Mouse (Mus musculus) telencephalon, adult 2 months (tissue): Measurements from ENCODE around the gene Samd10.
A peak's percentile ranks its signal among the peaks of the same experiment; 100 is the strongest.

Experiments used
- DNase-seq: peaks from one replicate; pipeline ENCODE4 v3.0.0-alpha.2; 2011; ENCODE audit warnings: low read depth, low spot score

Samd10 gene

GRCm38 (mm10) chr2:181592231-181593041 is 6.6 kb downstream of the Samd10 start, which contains the start of gene Zfp512b:
Gene Zfp512b (minus strand): TSS chr2:181592803.
- DNase-seq, result no peak

GRCm38 (mm10) chr2:181591528-181592085 is 7.4 kb downstream of the Samd10 start, which contains the start of gene Prpf6:
Gene Prpf6 (plus strand): TSS chr2:181591868.
- DNase-seq, result no peak

GRCm38 (mm10) chr2:181590471-181590870 is 8.5 kb downstream of the Samd10 start:
- no peak for DNase-seq

- DNase-seq, result no peak
Measured at GRCm38 (mm10) chr2:181589732-181590105, 9.3 kb downstream of the Samd10 start.

DNA sequence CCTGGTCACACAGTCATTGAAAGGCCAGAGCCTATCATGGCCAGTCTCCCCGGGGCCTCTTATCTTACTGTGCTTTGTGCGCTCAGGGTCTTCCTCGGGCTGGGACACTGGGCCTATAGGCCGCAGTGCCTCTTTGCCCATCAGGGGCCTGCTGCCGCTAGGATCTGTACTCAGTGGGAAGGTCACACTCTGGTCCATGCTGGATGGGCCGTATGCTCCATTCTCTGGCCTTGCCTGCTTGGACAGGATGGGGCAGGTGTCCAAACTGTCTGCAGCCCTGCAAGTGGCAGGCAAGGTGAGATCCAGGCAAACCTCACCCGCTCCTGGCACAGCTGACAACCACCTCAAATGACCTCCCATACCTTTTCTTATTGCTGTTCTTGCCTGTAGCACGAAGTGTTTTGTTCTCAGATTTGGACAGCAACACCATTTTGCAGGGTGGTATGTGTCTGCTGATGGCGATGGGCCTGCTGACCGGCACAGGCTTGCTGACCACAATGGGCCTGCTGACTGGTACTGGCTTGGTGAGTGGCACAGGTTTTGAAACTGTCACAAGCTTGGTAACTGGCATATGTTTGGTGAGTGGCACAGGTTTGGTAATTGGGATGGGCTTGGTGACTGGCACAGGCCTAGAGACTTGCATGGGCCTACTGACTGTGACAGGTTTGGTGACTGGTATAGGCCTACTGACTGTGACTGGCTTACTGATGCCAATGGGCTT is 9.8 kb downstream of the Samd10 start:
- no peak for DNase-seq

DNA sequence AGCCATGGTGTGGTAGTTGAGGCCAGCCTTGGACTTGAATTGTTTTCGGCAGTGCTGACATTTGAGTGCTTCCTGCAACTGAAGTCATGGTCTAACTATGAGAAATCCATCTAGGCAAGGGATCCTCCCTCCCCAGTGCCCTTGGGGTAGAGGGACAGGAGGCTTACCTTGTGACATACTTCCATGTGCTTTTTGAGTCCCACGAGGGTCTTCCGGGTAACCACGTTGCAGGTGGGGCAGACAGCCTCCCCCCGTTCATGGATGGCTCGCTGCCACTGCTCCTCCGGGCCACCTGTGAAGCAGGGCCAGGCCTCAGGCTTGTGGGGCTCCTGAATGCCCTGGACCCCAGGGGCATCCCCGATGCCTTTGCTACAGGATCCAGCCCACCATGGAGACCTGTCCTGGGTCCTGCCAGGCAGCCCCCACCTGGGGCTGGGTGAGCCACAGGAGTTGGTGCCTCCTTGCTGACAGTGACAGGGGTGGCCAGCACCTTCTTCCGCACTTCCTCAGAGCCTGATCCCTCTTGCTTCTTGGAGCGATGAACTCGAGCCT is 10.7 kb downstream of the Samd10 start:
- no peak for DNase-seq

DNA sequence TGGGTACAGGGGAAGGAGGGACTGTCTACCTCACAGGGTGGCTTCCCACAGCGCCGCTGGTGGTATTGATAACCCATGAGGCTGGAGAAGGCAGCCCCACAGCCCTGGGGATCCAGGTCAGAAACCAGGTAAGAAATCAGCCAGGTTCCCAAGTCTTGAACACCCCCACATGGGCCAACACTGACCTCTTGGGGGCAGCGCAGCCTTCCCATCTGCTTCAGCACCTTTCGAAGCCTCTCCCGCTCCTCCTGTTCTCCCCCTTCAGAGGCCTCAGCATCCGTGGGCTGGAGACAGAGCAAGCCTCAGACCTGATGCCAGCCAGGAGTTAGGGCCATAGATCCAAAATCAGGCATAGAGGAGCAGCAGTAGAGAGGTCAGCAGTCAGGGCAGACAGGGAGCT is 11.2 kb downstream of the Samd10 start:
- no peak for DNase-seq

GRCm38 (mm10) chr2:181586124-181586523 is 12.9 kb downstream of the Samd10 start:
- DNase-seq, result no peak

DNA sequence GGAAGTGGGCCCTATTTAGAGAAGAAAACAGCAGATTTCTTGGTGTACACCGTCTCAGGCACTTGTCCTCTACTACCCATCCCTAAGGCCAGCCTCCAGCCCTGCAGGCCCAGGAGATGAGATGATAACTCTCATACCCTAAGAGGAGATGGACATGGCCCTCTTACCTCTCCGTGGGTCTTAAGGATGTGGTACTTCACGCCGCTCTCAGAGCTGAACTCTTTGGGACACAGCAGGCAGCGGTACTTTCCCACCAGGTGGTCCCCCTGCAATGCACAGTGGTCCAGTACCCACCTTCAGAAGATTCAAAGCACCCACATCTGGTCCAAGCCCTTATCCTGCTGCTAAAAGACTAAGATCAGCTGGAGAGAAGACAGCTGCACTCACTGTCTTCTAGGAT is 13.5 kb downstream of the Samd10 start:
- no peak for DNase-seq

DNA sequence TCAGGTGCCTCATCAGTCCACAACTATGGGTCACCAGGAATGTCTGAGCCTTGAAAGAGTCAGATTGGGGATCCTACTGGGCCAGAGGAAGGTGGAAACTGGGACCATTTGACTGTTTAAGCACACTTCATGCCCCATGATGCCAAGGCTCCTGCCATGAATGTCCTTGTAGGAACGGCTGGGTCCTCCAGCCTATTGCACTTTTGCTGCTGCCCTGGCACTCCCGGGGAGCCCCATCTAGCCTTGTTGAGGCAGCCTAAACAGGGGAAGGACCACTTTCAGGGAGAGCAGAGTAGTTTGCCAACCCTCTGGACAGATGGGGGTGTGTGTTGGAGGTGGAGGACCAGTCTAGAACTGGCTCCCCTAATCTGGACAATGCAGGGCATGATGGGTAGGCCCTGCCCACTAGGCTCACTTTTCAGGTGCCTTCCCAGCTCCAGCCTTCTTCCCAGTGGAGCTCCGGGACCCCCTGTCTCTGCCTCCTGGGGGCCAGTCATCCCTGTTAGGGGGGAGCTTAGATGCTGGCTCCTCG is 14.5 kb downstream of the Samd10 start, which contains the start of gene Uckl1:
Gene Uckl1 (minus strand): TSS at position 482 of the 532 bp plus-strand sequence.
- DNase-seq, result no peak

DNA sequence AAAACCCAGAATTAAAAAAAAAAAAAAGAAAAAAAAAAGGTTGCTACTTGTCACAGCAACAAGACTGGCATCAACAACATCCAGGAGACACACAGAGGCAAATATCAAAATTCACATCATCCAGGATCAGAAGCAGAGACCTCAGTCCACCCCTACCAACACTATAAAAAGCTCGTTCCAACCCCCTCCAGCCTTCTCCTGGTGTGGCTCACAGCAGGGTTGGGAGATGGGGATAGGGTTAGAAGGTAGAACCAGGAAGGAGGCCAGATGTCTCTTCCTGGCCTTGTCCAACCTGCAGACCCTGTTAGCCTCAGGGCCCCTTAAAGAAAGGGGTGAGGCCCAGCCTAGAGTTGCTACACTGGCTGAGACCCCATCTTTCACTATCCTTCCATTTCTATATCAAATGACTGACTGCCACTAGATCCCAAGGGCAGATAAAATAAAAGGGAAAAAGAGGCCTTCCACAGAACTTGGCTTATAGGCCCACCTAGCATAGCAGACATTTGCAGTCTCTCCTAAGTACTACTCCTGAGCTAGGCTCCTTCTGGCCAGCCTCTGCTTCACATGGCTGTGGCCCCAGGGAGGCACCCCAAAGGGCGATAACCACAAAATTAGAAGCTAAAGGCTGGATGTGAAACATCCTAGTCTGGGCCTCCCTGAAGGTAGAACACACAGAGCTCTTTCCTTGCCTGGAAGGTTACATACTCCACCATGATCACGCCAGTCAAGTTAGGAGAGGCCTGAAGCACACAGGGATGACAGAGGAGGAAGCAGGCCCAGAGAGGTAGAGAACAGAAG is 15.4 kb downstream of the Samd10 start:
- no peak for DNase-seq

- DNase-seq, result no peak
Measured at GRCm38 (mm10) chr2:181582939-181583338, 16.1 kb downstream of the Samd10 start.

- DNase-seq, result no peak
Measured at GRCm38 (mm10) chr2:181582358-181582757, 16.7 kb downstream of the Samd10 start.

DNA sequence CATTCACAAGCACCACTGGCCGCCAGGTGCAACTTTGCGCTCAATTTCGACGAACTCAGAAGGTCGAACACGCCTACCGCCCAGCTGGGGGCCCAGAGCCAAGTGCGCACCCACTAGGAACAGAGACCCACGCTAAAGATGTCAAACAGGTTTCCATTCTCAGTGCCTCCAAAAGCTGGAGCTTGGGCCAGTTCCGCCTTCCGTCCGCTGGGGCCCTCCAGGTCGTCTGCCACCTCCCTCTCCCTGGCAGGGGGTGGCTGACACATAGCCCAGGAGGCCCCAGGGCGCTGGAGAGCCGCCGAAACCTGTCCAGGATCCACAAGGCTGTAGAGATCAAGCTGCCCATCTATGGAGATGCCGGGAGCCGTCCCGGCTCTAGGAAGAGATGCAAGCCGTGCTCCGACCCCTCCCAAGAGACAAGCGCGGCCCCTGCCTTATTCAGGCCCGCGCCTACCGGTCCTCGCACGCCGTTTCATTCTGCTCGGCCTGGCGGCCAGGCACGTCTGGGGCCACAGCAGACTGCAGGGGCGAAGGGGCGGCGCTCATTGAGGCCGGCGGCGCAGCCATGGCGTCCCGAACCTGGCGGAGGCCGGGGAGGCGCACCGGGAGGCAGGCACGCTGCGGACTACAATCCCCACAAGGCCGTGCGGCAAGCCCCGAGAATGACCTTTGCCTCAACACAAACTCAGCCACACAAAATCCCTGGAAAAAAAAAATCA is 17.5 kb downstream of the Samd10 start:
- no peak for DNase-seq

DNA sequence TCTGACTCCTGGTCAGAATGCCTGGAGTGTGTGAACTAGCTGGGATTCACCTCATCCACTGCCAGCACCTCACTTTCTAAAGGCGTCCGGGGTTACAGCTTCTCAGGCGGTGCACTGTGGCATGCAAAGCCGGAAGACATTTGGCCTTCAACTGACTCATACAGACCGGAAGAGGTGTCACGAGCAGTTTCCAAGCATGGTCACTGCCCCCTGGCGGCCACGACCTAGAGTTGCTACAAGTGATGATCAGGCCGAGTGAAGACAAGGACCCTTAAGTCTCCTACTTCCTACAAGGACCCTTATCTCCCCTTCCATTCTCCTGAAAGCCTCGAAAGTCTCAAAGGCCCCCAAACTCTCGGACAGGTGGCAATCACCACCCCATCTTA is 18.0 kb downstream of the Samd10 start:
- peak; percentile 81 for DNase-seq

DNA sequence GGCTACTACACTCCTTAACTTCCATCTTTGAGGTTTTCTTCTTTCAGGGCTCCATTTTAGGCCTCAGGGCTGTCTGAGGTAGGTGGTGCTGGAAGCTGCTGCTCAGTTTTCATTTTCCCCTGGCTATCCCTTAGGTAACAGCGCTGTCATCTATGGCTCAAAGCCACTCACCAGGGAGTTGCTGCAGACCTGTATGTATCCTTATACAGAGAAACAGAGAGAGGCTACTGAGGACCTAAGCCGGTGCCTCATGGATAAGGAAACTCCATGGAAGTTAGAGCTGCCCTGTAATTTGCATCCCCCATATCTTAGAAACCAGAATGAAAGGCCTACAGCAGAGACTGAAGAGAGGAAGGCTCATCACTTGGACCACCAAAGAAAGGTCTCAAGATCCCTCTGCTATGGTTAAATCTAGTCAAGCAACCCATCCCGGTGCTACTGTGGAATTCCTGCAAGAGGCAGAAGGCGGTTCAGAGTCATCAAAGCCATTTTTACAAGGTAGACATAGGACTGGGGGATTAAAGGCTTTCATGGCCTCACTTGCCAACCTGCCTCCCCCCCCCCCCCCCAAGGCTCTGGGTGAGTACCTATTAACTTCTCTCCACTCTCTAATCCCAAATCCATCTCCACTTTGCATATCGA is 18.8 kb downstream of the Samd10 start:
- no peak for DNase-seq

- no peak for DNase-seq
Measured at GRCm38 (mm10) chr2:181579681-181580080, 19.3 kb downstream of the Samd10 start.

GRCm38 (mm10) chr2:181578790-181579618 is 20.0 kb downstream of the Samd10 start:
- no peak for DNase-seq

DNA sequence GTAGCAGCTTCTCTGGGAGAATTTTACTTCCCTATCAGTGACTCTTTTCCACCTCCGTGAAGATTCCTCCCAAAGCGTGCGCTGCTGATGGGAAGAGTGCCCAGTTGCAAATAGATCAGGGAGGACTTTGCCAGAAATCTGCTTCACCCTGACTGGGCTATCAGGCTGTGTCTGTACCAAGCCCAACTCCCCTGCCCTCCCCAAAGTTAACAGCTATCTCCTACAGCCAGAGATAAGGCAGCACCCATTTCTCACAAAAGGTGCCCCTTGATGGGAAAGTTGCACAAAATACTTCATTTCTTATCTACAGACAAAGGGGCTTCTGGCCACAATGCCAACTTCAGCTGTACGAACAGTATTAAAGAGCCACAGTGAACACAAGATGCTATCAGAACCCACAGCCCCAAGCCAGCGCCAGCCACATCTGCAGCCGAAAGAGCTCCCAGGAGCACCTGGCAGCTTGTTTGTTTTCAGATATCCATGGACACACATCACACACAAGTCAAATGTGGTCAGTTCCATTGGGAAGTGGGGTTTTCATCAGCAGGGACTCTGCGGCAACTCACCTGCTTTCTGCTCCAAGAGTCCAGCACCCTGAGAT is 20.9 kb downstream of the Samd10 start:
- DNase-seq, result no peak
